Mouse (Mus musculus) kidney, adult 2 months (tissue): Measurements from ENCODE around the gene Coq2.

Source experiments
- CTCF ChIP-seq: fragments of 200-500 bp; conservative IDR thresholded peaks from 2 replicates; pipeline ENCODE4 v1.5.1; 2011; ENCODE audit warnings: low read depth, mild to moderate bottlenecking, control low read depth, low read length, moderate library complexity, mixed read lengths; ENCODE audit not compliant: insufficient read depth, insufficient read length
- POLR2A ChIP-seq: fragments of 200-500 bp; IDR thresholded peaks from one replicate; pipeline ENCODE4 v1.6.1; 2011; ENCODE audit warnings: low read depth, low read length, control low read depth

DNA sequence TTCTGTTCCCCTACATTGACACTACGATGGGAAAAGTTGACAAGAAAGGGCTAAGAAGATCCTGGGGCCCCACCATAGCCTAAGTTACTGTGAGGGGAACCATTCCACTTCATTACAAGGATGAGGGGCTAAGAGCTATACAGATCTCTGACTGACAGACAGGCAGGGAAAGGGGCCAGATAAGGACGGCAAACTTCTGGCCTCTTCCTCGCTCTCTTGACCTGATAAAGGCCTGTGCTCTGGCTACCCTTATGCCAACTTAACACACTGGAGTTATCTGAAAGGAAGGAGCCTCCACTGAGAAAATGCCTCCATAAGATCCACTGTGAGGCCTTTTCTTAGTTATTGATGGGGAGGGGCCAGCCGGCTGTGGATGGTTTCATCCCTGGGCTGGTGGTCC is 39.0 kb downstream of the Coq2 start:
- TF ChIP-seq POLR2A (no peak), CTCF (no peak)
